Mouse (Mus musculus) embryonic fibroblast, embryonic 13.5 days (primary cell): ENCODE data around the gene Shank2. TPM values are rescaled to one million over a fixed set of nuclear protein-coding genes. Genes with fewer than 3 reads are reported as not detected.

ENCODE experiments used
- H3K27ac ChIP-seq: 2 replicates; pipeline ENCODE4 v1.5.1; 2012; ENCODE audit warnings: low read length, control low read depth, inconsistent platforms; ENCODE audit not compliant: insufficient read depth
- H3K4me1 ChIP-seq: 2 replicates; pipeline ENCODE4 v1.6.1; 2011; ENCODE audit warnings: low read length; ENCODE audit not compliant: control insufficient read depth, insufficient read depth
- H3K4me3 ChIP-seq: 2 replicates; pipeline ENCODE4 v1.5.1; 2011; ENCODE audit warnings: mild to moderate bottlenecking, control low read depth, low read length; ENCODE audit not compliant: insufficient read depth
- CTCF ChIP-seq: IDR thresholded peaks from 2 replicates; pipeline ENCODE4 v1.5.1; 2011; ENCODE audit warnings: mild to moderate bottlenecking, control low read depth, low read length, moderate library complexity, borderline replicate concordance; ENCODE audit not compliant: insufficient read depth
- POLR2A ChIP-seq: IDR thresholded peaks from 2 replicates; pipeline ENCODE4 v1.6.1; 2011; ENCODE audit warnings: low read depth, mild to moderate bottlenecking, control low read depth, low read length, moderate library complexity
- polyA plus RNA-seq: library from polyadenylated mRNA; stranded (reverse); fragments of >200 nt; gene quantifications from 2 replicates; pipeline ENCODE4 v1.2.4, GENCODE M21; 2011; ENCODE audit warnings: low read depth; ENCODE audit not compliant: missing spikeins, insufficient read length

Shank2 gene
- polyA plus RNA-seq, 1 experiment, result 1.6 TPM

DNA sequence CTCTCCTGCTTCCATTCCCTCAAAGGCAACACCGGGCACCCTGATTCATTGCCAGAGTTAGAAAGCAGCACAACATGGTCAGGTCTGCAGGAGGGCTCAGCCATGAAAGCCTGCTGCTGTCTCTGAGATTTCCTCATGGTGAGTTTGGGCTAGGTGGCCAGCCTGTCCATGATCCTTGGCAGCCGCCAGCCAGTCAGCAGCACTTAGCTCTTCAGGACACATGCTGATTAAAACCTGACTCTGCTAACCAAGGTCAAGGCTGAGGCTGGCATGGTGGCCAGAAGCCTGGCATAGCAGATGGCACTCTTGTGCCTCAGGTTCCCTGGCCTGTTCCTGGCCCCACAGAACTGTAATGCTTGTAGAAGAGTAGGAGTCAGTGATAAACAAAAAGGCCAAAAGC lies 269.3 kb downstream of the Shank2 start:
- Histone ChIP-seq H3K4me3 (no peak overlapping the region), H3K4me1 (no peaks in the 10 kb centered on the region), H3K27ac (no peak overlapping the region)
- TF ChIP-seq CTCF (no peak), POLR2A (no peak)

DNA sequence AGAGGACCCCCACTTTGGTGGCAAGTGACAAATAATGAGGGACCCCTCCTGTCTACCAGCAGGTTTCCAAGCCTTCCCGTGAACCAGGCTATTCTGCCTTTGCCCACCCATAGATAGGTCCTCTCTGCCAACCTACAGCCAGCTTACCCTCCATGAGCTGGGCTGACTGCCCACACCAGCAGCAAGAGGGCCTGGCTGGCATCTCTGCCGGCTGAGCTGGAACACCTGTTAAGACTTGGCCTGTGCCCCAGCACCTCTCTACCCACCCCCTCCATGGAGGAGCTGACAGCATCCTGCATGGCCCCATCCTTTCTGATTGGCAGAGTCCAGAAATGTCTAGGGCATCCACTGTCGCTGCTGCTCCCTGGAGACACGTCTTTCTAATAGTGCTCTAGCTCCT lies 277.0 kb downstream of the Shank2 start:
- H3K4me3 ChIP-seq, result no peak overlapping the region
- no peak overlapping the region for H3K27ac ChIP-seq
- no peaks in the 10 kb centered on the region for H3K4me1 ChIP-seq
- TF ChIP-seq CTCF (no peak), POLR2A (no peak)

GRCm38 (mm10) chr7:144283701-144284100 lies 282.0 kb downstream of the Shank2 start:
- Histone ChIP-seq H3K27ac (no peak overlapping the region), H3K4me1 (no peaks in the 10 kb centered on the region), H3K4me3 (peak overlapping the region; percentile 22; the same call in 1 of the 2 replicates)
- TF ChIP-seq CTCF (no peak), POLR2A (peak; percentile 33; the same call in 1 of the 2 replicates)

- H3K27ac ChIP-seq, result no peak overlapping the region
- no peaks in the 10 kb centered on the region for H3K4me1 ChIP-seq
- no peak for TF ChIP-seq CTCF
- TF ChIP-seq POLR2A, result 0 out of 2 replicates have a peak, but pooled peaks have one; percentile 23
- H3K4me3 ChIP-seq, result peak overlapping the region; percentile 22
Observed at GRCm38 (mm10) chr7:144284241-144285065, 282.7 kb downstream of the Shank2 start.

DNA sequence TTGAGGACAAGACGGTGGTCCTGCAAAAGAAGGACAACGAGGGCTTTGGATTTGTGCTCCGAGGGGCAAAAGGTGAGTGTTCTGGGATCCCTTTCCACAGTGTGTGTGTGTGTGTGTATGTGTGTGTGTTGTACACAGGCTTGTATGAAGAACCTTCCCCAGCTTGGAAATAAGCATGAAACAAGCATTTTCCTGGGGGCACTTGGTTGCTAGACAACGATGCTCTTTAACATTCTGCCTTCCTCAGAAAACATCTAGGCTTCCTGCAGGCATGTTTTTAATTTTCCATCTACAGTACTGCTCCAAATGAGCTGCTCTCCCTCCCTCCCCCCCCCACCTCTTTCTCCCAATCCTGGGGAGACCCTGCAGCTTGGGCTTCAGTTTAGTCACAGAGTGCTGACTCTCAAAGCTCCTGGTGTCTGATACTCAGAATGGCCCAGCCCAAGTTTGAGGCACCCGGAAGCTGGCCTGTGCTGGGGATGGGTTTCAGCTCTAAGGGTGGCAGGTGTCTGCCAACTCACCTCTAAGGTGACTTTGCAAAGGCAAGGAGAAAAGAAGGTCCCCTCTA lies 283.4 kb downstream of the Shank2 start:
- TF ChIP-seq POLR2A (no peak), CTCF (no peak)
- H3K4me3 ChIP-seq, result no peak overlapping the region
- H3K4me1 ChIP-seq, result no peaks in the 10 kb centered on the region
- H3K27ac ChIP-seq, result no peak overlapping the region

- no peak overlapping the region for H3K27ac ChIP-seq
- TF ChIP-seq POLR2A (no peak), CTCF (no peak)
- no peaks in the 10 kb centered on the region for H3K4me1 ChIP-seq
- H3K4me3 ChIP-seq, result no peak overlapping the region
Observed at GRCm38 (mm10) chr7:144285912-144286311, 284.2 kb downstream of the Shank2 start.

GRCm38 (mm10) chr7:144287991-144288390 lies 286.3 kb downstream of the Shank2 start:
- TF ChIP-seq POLR2A (no peak), CTCF (no peak)
- Histone ChIP-seq H3K27ac (no peak overlapping the region), H3K4me3 (no peak overlapping the region), H3K4me1 (no peaks in the 10 kb centered on the region)

DNA sequence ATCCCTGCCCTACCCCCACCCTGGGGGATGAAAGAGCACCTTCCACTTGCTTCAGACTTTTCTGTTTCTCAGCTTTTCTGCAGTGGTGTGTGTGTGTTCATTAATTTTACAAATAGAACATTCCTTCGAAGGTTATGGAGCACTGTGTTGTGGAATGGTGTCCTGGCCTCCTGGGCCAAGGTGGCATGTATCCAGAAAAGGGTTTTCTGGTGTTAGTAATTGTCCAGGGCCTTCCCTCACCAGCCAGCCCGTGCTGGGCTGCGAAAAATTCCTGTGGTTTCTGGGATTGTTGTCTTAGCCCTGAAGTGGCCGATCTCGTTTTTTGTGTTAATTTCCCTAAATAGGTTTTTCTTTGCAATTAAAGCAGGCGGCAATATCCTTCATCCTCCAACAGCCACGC lies 289.8 kb downstream of the Shank2 start:
- no peak for TF ChIP-seq POLR2A
- no peak for TF ChIP-seq CTCF
- no peaks in the 10 kb centered on the region for H3K4me1 ChIP-seq

DNA sequence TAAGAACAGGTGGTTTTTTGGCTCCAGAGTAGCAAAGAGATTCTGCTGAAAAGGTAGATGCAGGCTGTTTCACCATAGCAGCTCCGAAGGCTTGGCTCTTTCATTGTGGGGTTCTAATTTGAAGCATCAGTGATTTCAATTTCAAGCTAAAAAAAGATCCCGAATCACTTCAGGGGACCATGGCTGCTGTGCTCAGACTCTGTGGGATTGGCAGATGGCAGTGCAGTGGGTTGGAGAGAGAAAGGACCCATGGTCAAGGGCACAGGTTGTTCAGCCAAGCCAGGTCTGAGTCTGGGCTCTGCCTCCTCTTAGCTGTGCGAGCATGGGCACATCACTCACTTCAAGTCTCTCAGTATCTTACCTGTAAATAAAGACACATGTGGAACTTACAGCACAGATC lies 291.9 kb downstream of the Shank2 start:
- no peak overlapping the region for H3K27ac ChIP-seq
- H3K4me3 ChIP-seq, result no peak overlapping the region
- no peaks in the 10 kb centered on the region for H3K4me1 ChIP-seq
- TF ChIP-seq POLR2A (no peak), CTCF (no peak)

More for the DNA sequence above, 289.8 kb downstream of the Shank2 start:
- Histone ChIP-seq H3K27ac (no peak overlapping the region), H3K4me3 (no peak overlapping the region)
